Mouse (Mus musculus): ENCODE measurements around the gene Apba2.
A peak's percentile ranks its signal among the peaks of the same experiment; 100 is the strongest.

Apba2 gene

GRCm38 (mm10) chr7:64662506-64662905 lies 161.0 kb downstream of the Apba2 start:
- DNase-seq: no peak

GRCm38 (mm10) chr7:64663600-64663999 lies 162.1 kb downstream of the Apba2 start:
- DNase-seq: no peak

DNA sequence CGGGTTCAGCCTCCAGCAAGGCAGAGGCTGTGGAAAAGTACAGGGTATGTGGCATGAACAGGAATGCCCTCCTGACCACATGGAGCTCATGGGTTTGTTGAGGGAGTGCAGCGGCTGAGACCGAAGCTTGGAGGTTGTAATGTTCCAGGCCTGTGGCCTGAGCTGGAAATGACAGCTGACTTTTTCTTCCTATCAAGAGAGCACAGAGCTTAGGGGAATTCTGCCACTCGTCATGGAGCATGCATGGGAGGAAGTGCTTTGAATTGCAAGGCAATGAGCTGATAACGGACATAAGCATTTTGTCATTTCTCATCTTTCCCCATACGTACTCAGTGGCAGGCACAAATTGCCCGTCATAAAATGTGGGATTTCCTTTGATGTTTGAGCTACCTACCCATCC lies 163.6 kb downstream of the Apba2 start:
- peak; percentile 9 for DNase-seq

DNA sequence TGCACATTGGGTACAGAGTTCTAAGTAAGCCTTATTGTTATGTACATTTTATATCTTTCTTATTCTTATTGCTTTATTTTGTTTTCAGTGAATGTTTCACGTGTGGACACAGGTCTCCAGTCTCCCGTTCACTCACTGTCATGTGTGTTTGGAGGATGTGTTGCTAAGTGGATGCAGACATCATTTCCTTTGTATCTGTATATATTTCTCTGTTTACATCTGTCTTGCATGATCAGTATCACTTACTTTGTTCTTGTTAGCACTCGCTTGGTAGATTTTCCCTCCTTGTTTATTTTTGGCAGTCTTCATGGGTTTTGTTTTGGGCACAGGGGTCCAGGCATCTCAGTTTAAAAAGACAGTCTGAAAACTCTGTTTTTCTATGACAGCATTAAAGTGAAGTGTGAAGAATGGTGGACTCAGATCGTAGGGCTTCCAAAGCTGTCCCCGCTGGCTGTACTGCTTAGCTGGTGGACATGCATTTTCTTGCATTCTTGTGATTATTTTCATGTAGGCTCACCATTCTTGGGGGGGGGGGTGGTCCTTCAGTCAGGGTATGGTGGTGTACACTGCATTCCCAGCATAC lies 164.3 kb downstream of the Apba2 start:
- DNase-seq: no peak

DNA sequence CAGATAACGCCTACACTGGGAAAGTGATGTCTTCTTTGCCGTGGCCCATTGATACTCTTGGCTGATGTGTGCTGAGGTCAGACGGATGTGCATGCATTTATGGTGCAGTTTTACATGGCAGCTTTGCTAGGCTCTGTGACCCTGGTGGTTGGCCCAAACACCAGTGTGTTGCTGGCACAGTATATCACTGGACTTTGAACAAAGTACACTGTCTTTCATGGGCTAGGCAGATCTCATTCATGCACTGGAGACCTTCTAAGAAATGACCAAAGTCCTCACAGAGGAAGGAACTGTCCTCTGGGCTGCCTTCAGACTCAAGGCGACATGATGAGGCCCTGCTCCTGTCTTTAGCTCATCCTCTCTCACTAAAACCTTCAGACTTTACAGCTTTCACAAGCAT lies 166.5 kb downstream of the Apba2 start:
- DNase-seq: no peak

- DNase-seq: no peak
Measured at GRCm38 (mm10) chr7:64679771-64680479, 178.4 kb downstream of the Apba2 start.

GRCm38 (mm10) chr7:64684893-64685292 lies 183.4 kb downstream of the Apba2 start:
- no peak for DNase-seq

- no peak for DNase-seq
Measured at GRCm38 (mm10) chr7:64688115-64688817, 186.8 kb downstream of the Apba2 start.

DNA sequence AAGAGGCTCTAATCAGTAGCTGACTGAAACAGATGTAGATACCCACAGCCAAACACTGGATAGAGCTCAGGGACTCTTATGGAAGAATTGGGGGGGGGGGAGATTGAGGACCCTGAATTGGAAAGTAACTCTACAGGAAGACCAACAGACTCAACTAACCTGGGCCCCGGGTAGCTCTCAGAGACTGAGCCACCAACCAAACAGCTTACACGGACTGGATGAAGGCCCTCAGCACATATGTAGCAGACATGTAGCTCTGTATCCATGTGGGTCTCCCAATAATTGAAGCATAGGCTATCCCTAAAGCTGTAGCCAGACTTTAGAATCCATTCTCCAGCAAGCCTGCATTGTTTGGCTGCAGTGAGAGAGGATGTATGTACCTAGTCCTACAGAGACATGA lies 190.3 kb downstream of the Apba2 start:
- DNase-seq: no peak

GRCm38 (mm10) chr7:64694937-64695336 lies 193.4 kb downstream of the Apba2 start:
- no peak for DNase-seq

- no peak for DNase-seq
Measured at GRCm38 (mm10) chr7:64696521-64697281, 195.2 kb downstream of the Apba2 start.

- no peak for DNase-seq
Measured at GRCm38 (mm10) chr7:64697791-64698337, 196.4 kb downstream of the Apba2 start.

- DNase-seq: no peak
Measured at GRCm38 (mm10) chr7:64704060-64704595, 202.6 kb downstream of the Apba2 start.

DNA sequence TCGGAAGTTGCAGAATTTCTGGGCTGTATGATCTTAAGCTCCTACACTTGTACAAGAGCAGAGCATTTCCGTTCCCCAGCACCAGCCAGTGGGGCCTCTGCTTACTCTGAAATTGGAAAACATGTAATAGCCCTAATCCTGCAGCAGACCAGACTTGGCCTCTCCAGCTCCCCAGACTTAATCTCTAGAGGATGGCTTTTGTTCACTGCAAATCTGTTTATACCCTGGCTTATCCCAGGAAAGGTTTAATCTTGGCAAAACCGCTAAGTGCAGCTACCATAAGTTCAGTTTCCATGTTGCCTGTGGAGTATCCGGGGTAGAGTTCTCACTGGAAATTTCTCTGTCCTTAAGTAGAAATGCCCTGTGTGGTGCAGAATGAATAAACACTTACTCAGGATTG lies 206.7 kb downstream of the Apba2 start:
- no peak for DNase-seq

DNA sequence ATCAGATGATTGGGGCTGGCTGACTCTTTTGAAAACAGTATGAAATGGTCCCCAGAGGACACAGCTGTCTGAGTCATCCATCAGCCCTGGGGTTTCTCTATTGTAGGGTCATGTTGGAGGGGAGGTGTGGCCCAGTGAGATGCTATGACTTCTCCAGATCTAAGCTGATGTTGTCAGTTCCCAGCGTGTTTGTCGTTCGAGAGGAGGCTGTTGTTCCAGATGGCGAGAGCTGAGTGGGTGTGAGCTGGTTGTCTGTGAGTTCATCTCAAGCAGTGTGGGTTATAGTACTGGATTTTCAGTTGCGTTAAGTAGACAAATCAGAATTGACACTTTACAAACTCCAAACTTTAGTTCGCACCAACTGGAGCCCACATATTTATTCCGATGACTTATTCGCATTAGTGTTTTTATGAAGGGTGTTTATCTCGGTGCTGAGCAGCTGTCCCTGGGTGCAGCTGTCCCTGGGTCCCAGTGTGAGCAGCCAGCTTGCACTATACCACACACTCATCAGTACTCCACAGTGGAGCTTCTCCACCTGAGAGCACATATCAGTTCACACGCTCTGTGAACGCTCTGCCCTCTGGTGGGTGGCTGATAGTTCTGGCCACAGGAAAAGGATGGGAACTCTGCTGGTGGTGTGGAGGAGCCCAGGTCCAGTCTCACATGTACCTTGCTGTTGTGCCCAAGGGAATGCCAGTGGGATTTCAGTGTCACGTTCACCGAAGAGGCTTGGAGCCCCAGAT lies 208.2 kb downstream of the Apba2 start:
- DNase-seq: no peak

DNA sequence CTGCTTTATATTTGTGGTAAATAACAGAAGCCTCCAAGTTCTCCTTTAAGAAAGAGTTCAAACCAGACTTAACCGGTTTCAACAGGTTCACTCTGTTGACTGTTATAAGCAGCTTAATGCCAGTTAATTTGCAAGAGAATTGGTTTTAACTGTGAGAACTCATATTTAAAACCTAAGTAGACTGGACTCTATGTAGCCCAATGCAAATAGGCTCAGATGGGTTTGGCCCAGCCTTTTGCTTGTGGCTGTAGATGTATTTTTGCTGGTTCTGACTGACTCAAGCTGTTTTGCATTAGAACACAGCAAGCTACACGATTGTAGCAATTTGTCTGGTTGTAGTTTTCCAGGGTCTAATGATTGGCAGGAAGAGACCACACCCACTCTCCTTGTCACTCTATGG lies 214.8 kb downstream of the Apba2 start:
- DNase-seq: no peak

DNA sequence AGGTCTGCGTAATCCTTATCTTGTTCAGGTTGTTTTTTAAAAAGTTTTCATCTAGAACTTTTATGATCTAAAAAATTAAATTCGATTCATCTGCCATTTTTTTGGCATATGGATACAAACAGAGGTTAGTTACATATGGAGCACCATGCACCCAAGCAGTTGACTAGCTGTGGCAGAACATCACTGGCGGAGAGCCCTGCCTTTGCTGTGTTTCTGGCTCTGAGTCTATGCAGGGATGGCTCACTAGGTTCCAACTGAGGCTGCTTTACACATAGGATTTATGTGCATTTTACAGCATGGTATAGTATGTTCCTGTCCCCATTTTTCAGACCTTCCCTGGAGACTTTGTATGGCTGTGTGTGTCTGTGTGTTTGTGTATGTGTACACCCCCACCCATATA lies 221.8 kb downstream of the Apba2 start:
- no peak for DNase-seq

DNA sequence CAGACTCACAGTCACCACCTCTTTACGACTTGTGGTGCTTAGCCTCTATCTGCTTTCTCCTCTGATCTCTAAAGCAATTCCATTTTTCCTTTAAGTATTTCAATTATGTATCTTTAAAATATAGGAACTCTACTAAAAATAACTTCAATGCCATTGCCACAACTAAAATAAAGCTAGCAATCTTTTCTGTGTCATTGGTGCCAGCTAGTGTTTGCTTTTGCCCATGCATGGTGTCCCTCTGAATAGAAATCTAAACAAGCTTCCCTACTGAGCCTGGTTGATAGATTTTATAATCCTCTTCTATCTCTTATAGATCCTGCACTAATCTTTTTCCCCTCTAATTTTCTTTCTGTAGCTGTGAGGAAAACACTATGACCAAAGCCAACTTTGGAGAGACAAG lies 222.9 kb downstream of the Apba2 start:
- no peak for DNase-seq

- DNase-seq: no peak
Measured at GRCm38 (mm10) chr7:64725967-64726695, 224.6 kb downstream of the Apba2 start.

GRCm38 (mm10) chr7:64728181-64728591 lies 226.7 kb downstream of the Apba2 start:
- DNase-seq: no peak

DNA sequence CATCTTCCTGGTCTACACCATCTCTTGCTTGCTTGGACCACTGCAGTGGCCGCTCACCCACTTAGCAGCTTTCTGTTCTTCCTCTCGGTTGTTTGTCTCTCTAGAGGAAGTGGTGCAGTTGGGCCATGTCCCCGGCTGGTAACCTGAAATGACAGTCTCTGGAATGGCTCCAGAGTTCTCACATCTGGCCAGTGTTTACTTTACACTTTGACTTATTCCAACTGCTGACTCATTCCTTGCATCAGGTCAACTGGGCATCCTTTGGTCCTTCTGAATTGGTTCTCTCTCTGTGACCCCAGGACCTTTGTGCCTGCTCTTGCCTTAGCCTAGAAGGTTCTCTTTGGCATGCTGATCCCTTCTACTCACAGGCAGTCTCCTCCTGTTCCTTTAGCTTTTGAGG lies 227.3 kb downstream of the Apba2 start:
- DNase-seq: peak; percentile 21
